Comparison of ENCODE assay signal across 9 mouse cellular contexts in the genomic region with DNA sequence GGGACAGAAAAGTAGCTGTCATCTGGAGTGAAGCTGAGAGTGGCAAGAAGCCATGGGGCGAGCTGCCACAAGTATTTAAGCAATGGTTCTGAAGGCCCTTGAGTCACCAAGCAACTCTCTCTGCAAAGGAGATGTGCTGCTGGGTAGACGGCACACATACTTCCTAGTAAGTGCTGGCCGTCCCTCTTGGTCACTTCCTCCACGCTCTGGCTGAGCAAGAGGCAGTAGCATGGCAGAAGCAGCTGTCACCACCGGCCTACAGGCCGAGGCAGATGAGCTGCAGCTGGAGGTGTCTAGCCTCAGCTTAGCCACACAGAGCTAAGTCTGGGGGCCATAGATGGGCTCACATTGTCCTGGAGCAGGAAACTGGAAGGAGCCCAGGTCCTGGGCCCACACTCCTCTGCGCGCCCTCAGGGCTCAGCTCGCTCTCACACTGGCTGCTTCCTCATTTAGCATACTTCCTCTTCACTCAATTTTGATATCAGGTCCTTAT. TPM values are rescaled to one million over a fixed set of nuclear protein-coding genes. Genes with fewer than 3 reads are reported as not detected.
DNase-seq lines count a peak whose midpoint lies in the region; ATAC-seq and TF ChIP-seq lines count a peak whose summit lies in the region.
"Had no signal": no experiment of that assay in that cellular context is flagged by ENCODE, and none has a peak within 500 bp of the region (broad histone marks: within the 10 kb centered on the region; RNA-seq: fewer than 3 reads in every experiment).

No protein-coding gene starts in this region.

- no peak for TF ChIP-seq CTCF in layer of hippocampus, adult 2 months (conservative IDR thresholded peaks at IDR 0.05)

- intact Hi-C loops in gastrocnemius, postnatal 36 days (cut with DNase I) = no loop called here

- ATAC-seq in hematopoietic stem cell, adult 5-6 weeks (replicated peaks in 1 of 2; ENCODE audit: insufficient read depth in 1 of 2, low FRiP score in 2 of 2, low TSS enrichment in 1 of 2, low read depth in 1 of 2, poor library complexity in 2 of 2, severe bottlenecking in 2 of 2) = peak; percentile 59 to 67

- peak overlapping the region; percentile 87 for H3K27ac ChIP-seq in layer of hippocampus, adult 2 months
- H3K27ac ChIP-seq in brown adipose tissue, adult 24 weeks (replicated peaks; ENCODE audit: low read depth, low read length) = peak overlapping the region; percentile 51

- peaks cover 32% of the 10 kb centered on the region for H3K4me1 ChIP-seq in brown adipose tissue, adult 24 weeks (ENCODE audit: control insufficient read depth, insufficient read depth, insufficient read length, low read length)

- H3K4me3 ChIP-seq in layer of hippocampus, adult 2 months = no peak overlapping the region
- H3K4me3 ChIP-seq in brown adipose tissue, adult 24 weeks (ENCODE audit: insufficient read depth, low read depth, low read length) = no peak overlapping the region
- H3K4me3 ChIP-seq: hindbrain, embryonic 15.5 days had no signal

- DNase-seq in layer of hippocampus, adult 2 months (ENCODE audit: low spot score in 2 of 2) = no peak
- no peak for DNase-seq in layer of hippocampus, adult 11-12 months (ENCODE audit: low spot score)
- DNase-seq in monocyte, adult 2 months (ENCODE audit: low read depth in 1 of 2, low spot score in 2 of 2) = peak; percentile 43 to 63
- no peak for DNase-seq in ovary, postnatal 10 days (ENCODE audit: low spot score)
- DNase-seq in gastrocnemius, postnatal 36 days = no peak
- no peak for DNase-seq in right cerebral cortex, postnatal 25 days

RNA-seq across cellular contexts. Expression of a gene that starts 20.4 kb away (rescaled TPM):
- 100 to 1,000 TPM; 242 to 256 TPM for total RNA-seq in layer of hippocampus, adult 2 months (2021)
- 2.1 and 2.5 TPM in 2 replicates for polyA plus RNA-seq in brown adipose tissue, adult 24 weeks (2012; ENCODE audit: insufficient read depth, insufficient read length, missing spikeins)
- total RNA-seq in hematopoietic stem cell, adult 5-6 weeks (2017) = 9.4 and 10.1 TPM in 2 replicates
- 10 to 100 TPM; 29.6 to 34.5 TPM for total RNA-seq in gastrocnemius, postnatal 36 days (2021)

RNA-seq across cellular contexts. Expression of a gene that starts 46.6 kb away (rescaled TPM):
- 10 to 100 TPM; 49.0 to 50.2 TPM for total RNA-seq in layer of hippocampus, adult 2 months (2021)
- 5.3 and 7.7 TPM in 2 replicates for polyA plus RNA-seq in brown adipose tissue, adult 24 weeks (2012; ENCODE audit: insufficient read depth, insufficient read length, missing spikeins)
- total RNA-seq in hematopoietic stem cell, adult 5-6 weeks (2017) = 29.6 and 42.8 TPM in 2 replicates
- 1 to 10 TPM; 8.9 to 9.2 TPM for total RNA-seq in gastrocnemius, postnatal 36 days (2021)

RNA-seq across cellular contexts. Expression of a gene that starts 54.8 kb away (rescaled TPM):
- total RNA-seq in layer of hippocampus, adult 2 months (2021) = 1 to 10 TPM in 1 of 2 experiments, under 1 TPM in 1; 0.76 to 1.7 TPM
- polyA plus RNA-seq in brown adipose tissue, adult 24 weeks (2012; ENCODE audit: insufficient read depth, insufficient read length, missing spikeins) = 0.50 and 0.87 TPM in 2 replicates
- 7.3 and 11.1 TPM in 2 replicates for total RNA-seq in hematopoietic stem cell, adult 5-6 weeks (2017)
- under 1 TPM; 0.59 to 0.99 TPM for total RNA-seq in gastrocnemius, postnatal 36 days (2021)

Comparison
In these comparisons a context has a peak if more than half of its experiments do, and no peak if none do; other contexts are left out.
1. DNase-seq: peak in monocyte, adult 2 months (2 of 2); none in layer of hippocampus, adult 2 months (0 of 2), layer of hippocampus, adult 11-12 months (single experiment), ovary, postnatal 10 days (single experiment), gastrocnemius, postnatal 36 days (0 of 2) and right cerebral cortex, postnatal 25 days (single experiment).
2. RNA of a gene that starts 20.4 kb away (total RNA-seq): 242 to 256 TPM in layer of hippocampus, adult 2 months; 29.6 to 34.5 TPM in gastrocnemius, postnatal 36 days and 9.4 to 10.1 TPM in hematopoietic stem cell, adult 5-6 weeks; every median in the first group is over 4 times any median in the second.